Mouse (Mus musculus) liver, adult 2 months (tissue): ENCODE data around the gene Get4.

Experiments used
- CTCF ChIP-seq: fragments of 200-500 bp; IDR thresholded peaks from 2 replicates; pipeline ENCODE4 v1.5.1; 2011; ENCODE audit warnings: low read depth, low read length, control low read depth
- POLR2A ChIP-seq: fragments of 200-500 bp; IDR thresholded peaks from 2 replicates; pipeline ENCODE4 v1.6.1; 2011; ENCODE audit warnings: low read length, control low read depth; ENCODE audit not compliant: insufficient read depth; ENCODE audit errors: extremely low read depth

DNA sequence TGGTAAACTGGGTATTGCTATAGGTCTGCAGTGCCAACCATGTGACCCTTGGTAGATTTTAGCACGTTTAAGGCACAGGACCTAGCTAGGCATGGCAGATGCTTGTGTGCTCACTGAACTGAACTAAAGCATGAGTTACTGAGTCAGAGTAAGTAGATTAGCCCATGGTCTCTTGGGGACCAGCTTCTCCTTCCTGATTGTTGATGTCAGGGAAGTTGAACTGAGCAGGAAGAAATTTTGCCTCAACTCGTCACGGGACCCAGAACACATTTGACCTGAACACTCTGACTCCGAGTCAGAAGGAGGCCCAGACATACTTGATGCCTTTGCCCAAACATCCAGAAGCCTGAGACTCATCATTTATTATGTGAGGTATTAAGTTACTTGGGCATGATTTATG is 14.7 kb upstream of the Get4 start:
- TF ChIP-seq POLR2A: no peak
- no peak for TF ChIP-seq CTCF
